Mouse (Mus musculus) CH12.LX (cell line): ENCODE data around the gene Bloc1s6. TPM values are rescaled to one million over a fixed set of nuclear protein-coding genes. Genes with fewer than 3 reads are reported as not detected.

Experiments used
- DNase-seq: peaks from one replicate; pipeline ENCODE4 v3.0.0-alpha.2; 2013; ENCODE audit errors: extremely low read depth
- H3K27ac ChIP-seq: 2 replicates; pipeline ENCODE4 v1.5.1; 2012; ENCODE audit warnings: low read depth, mild to moderate bottlenecking, control low read depth, moderate library complexity; ENCODE audit not compliant: insufficient read depth
- H3K27me3 ChIP-seq: replicated peaks from 2 replicates; pipeline ENCODE3; 2012; ENCODE audit warnings: inconsistent platforms
- H3K36me3 ChIP-seq, 2 experiments: replicated peaks in 1 of 2; 2 replicates each; pipeline versions ENCODE3 to v1.6.1; 2012; ENCODE audit warnings: inconsistent platforms in 1 of 2, low read length in 1 of 2, mild to moderate bottlenecking in 1 of 2, mixed read lengths in 1 of 2, moderate library complexity in 1 of 2; ENCODE audit not compliant: control insufficient read depth in 1 of 2, insufficient read depth in 1 of 2
- H3K4me1 ChIP-seq, 2 experiments: 2 replicates each; pipeline ENCODE4 v1.6.1; 2012; ENCODE audit warnings: inconsistent platforms in 1 of 2, moderate library complexity in 1 of 2; ENCODE audit not compliant: insufficient read depth in 2 of 2, control insufficient read depth in 1 of 2
- H3K4me2 ChIP-seq: 2 replicates; pipeline ENCODE4 v1.6.1; 2012; ENCODE audit warnings: low read depth, mild to moderate bottlenecking, control low read depth; ENCODE audit not compliant: poor library complexity, insufficient read depth, severe bottlenecking
- H3K4me3 ChIP-seq, 3 experiments: fragments of 150-350 bp in 1 of 3; sonication (generic) in 1 of 3; replicated peaks in 1 of 3; 2 replicates each; pipeline versions ENCODE3 to v1.5.1; 2011 to 2012; ENCODE audit warnings: low read depth in 2 of 3, low read length in 2 of 3, mild to moderate bottlenecking in 2 of 3, moderate library complexity in 2 of 3, control low read depth in 1 of 3, improper control_type of control experiment in 1 of 3, inconsistent platforms in 1 of 3, mixed read lengths in 1 of 3; ENCODE audit not compliant: poor library complexity in 1 of 3
- H3K79me2 ChIP-seq: replicated peaks from 2 replicates; pipeline ENCODE4 v1.6.1; 2012; ENCODE audit warnings: mild to moderate bottlenecking, moderate library complexity; ENCODE audit not compliant: control insufficient read depth, poor library complexity, insufficient read depth, severe bottlenecking; ENCODE audit errors: extremely low read depth
- H3K9ac ChIP-seq: 2 replicates; pipeline ENCODE4 v1.6.1; 2012; ENCODE audit warnings: low read depth, mild to moderate bottlenecking, control low read depth, moderate library complexity; ENCODE audit not compliant: insufficient read depth
- H3K9me3 ChIP-seq: replicated peaks from 2 replicates; pipeline ENCODE3; 2012; ENCODE audit warnings: low read length, inconsistent platforms, mixed read lengths
- BHLHE40 ChIP-seq: IDR thresholded peaks from 2 replicates; pipeline ENCODE4 v1.6.1; 2011; ENCODE audit warnings: mild to moderate bottlenecking, low read depth, low read length, improper control_type of control experiment
- CHD1 ChIP-seq: IDR thresholded peaks from 2 replicates; pipeline ENCODE4 v1.6.1; 2012; ENCODE audit warnings: low read depth, low read length, improper control_type of control experiment, inconsistent platforms
- CTCF ChIP-seq, 2 experiments: IDR thresholded peaks in 1 of 2; conservative IDR thresholded peaks in 1 of 2; 2 replicates each; pipeline ENCODE4 v1.5.1; 2011 to 2012; ENCODE audit warnings: low read depth in 2 of 2, low read length in 2 of 2, improper control_type of control experiment in 1 of 2, inconsistent platforms in 1 of 2, mild to moderate bottlenecking in 1 of 2, moderate library complexity in 1 of 2
- E2F4 ChIP-seq: IDR thresholded peaks from 2 replicates; pipeline ENCODE4 v1.6.1; 2011; ENCODE audit warnings: low read depth, low read length, improper control_type of control experiment; ENCODE audit not compliant: insufficient replicate concordance
- EP300 ChIP-seq: IDR thresholded peaks from 2 replicates; pipeline ENCODE4 v1.6.1; 2011; ENCODE audit warnings: low read length, improper control_type of control experiment
- GABPA ChIP-seq: IDR thresholded peaks from 2 replicates; pipeline ENCODE4 v1.6.1; 2012; ENCODE audit warnings: low read depth, low read length, improper control_type of control experiment, inconsistent platforms; ENCODE audit not compliant: insufficient replicate concordance
- HCFC1 ChIP-seq: IDR thresholded peaks from 2 replicates; pipeline ENCODE4 v1.6.1; 2012; ENCODE audit warnings: low read depth, mild to moderate bottlenecking, inconsistent platforms, low read length, improper control_type of control experiment
- IRF4 ChIP-seq: IDR thresholded peaks from 2 replicates; pipeline ENCODE4 v1.6.1; 2014; ENCODE audit warnings: low read depth, mild to moderate bottlenecking, inconsistent platforms, low read length, improper control_type of control experiment
- KAT2A ChIP-seq: IDR thresholded peaks from 2 replicates; pipeline ENCODE4 v1.6.1; 2012; ENCODE audit warnings: low read length, improper control_type of control experiment, inconsistent platforms; ENCODE audit not compliant: insufficient replicate concordance
- MAFK ChIP-seq: IDR thresholded peaks from 2 replicates; pipeline ENCODE4 v1.6.1; 2011; ENCODE audit warnings: low read length, improper control_type of control experiment; ENCODE audit not compliant: insufficient replicate concordance
- MAZ ChIP-seq: IDR thresholded peaks from 2 replicates; pipeline ENCODE4 v1.6.1; 2012; ENCODE audit warnings: low read depth, mild to moderate bottlenecking, inconsistent platforms, low read length, improper control_type of control experiment, moderate library complexity
- MXI1 ChIP-seq: IDR thresholded peaks from 2 replicates; pipeline ENCODE4 v1.6.1; 2011; ENCODE audit warnings: mild to moderate bottlenecking, low read depth, low read length, improper control_type of control experiment
- MYC ChIP-seq: IDR thresholded peaks from 2 replicates; pipeline ENCODE4 v1.6.1; 2011; ENCODE audit warnings: low read depth, mild to moderate bottlenecking, improper control_type of control experiment, low read length
- NELFE ChIP-seq: IDR thresholded peaks from 2 replicates; pipeline ENCODE4 v1.6.1; 2011; ENCODE audit warnings: low read depth, low read length, improper control_type of control experiment
- NRF1 ChIP-seq: IDR thresholded peaks from 2 replicates; pipeline ENCODE4 v1.6.1; 2014; ENCODE audit warnings: low read depth, mild to moderate bottlenecking, inconsistent platforms, low read length, improper control_type of control experiment, moderate library complexity
- PAX5 ChIP-seq: IDR thresholded peaks from 2 replicates; pipeline ENCODE4 v1.6.1; 2012; ENCODE audit warnings: low read length, inconsistent platforms, mixed read lengths
- POLR2A ChIP-seq: IDR thresholded peaks from 2 replicates; pipeline ENCODE4 v1.6.1; 2011; ENCODE audit warnings: low read depth, mild to moderate bottlenecking, improper control_type of control experiment, low read length
- RAD21 ChIP-seq: IDR thresholded peaks from 2 replicates; pipeline ENCODE4 v1.6.1; 2011; ENCODE audit warnings: low read depth, mild to moderate bottlenecking, low read length, improper control_type of control experiment, moderate library complexity
- SIN3A ChIP-seq: IDR thresholded peaks from 2 replicates; pipeline ENCODE4 v1.6.1; 2012; ENCODE audit warnings: low read length, improper control_type of control experiment, inconsistent platforms
- TBP ChIP-seq: conservative IDR thresholded peaks from 2 replicates; pipeline ENCODE4 v1.6.1; 2011; ENCODE audit warnings: low read depth, low read length, improper control_type of control experiment
- TCF12 ChIP-seq: IDR thresholded peaks from 2 replicates; pipeline ENCODE4 v1.6.1; 2014; ENCODE audit warnings: low read depth, mild to moderate bottlenecking, inconsistent platforms, low read length, improper control_type of control experiment
- USF1 ChIP-seq: IDR thresholded peaks from 2 replicates; pipeline ENCODE4 v1.6.1; 2014; ENCODE audit warnings: low read depth, mild to moderate bottlenecking, inconsistent platforms, low read length, improper control_type of control experiment
- ZMIZ1 ChIP-seq: IDR thresholded peaks from 2 replicates; pipeline ENCODE4 v1.6.1; 2012; ENCODE audit warnings: low read depth, mild to moderate bottlenecking, inconsistent platforms, low read length, improper control_type of control experiment
- ZNF384 ChIP-seq: IDR thresholded peaks from 2 replicates; pipeline ENCODE4 v1.6.1; 2012; ENCODE audit warnings: low read depth, low read length, improper control_type of control experiment, inconsistent platforms
- dilution Hi-C: fragments of 300-500 bp; cut with MboI; formaldehyde crosslinking; loops from 2 replicates; pipeline ENCODE4 v1.14.3; 2020; ENCODE audit warnings: low sequenced_read_pairs; ENCODE audit not compliant: extremely low pct_unique_long_range_greater_than_20kb, extremely low pct_ligation_motif_present
- in situ Hi-C: fragments of 300-500 bp; cut with MboI; formaldehyde crosslinking; loops from 3 replicates; pipeline ENCODE4 v1.14.3; 2019; ENCODE audit warnings: low sequenced_read_pairs, low pct_ligation_motif_present, low pct_unique_long_range_greater_than_20kb, mixed read lengths
- polyA plus RNA-seq: library from polyadenylated mRNA; unstranded; fragments of >175 nt; gene quantifications from 2 replicates; pipeline ENCODE4 v1.2.1, GENCODE M21; 2012; ENCODE audit warnings: low read depth; ENCODE audit not compliant: insufficient read length
- total RNA-seq, 2 experiments: library from RNA; depleted of rRNA; stranded (reverse); fragments of 300-350 nt in 1 of 2; fragments of >200 nt in 1 of 2; gene quantifications; 2 replicates each; pipeline ENCODE4 v1.2.3; 2012 to 2014

The Bloc1s6 gene
- total and polyA plus RNA-seq, 3 experiments: 25.5 to 60.3 (median 42.0) TPM

- Histone ChIP-seq H3K27ac (no peak overlapping the region), H3K27me3 (peaks cover 19% of the 10 kb centered on the region), H3K4me3 (peak overlapping the region; percentile 78 to 85 (median 79)), H3K4me1 (peaks cover 0 to 22% of the 10 kb centered on the region in 2 experiments; a peak in 1 of 4 replicates), H3K9ac (peak overlapping the region; percentile 78), H3K4me2 (peak overlapping the region; percentile 100; the same call in 1 of the 2 replicates), H3K36me3 (peaks cover 0 to 3% of the 10 kb centered on the region in 2 experiments), H3K79me2 (no peaks in the 10 kb centered on the region), H3K9me3 (no peaks in the 10 kb centered on the region)
- DNase-seq: peak; percentile 49
- dilution Hi-C loops: no loop called here
- no peak for TF ChIP-seq MAFK
- TF ChIP-seq KAT2A: no peak
- in situ Hi-C loops: no loop called here
Observed at GRCm38 (mm10) chr2:122701871-122702180, 36.5 kb upstream of the Bloc1s6 start.

GRCm38 (mm10) chr2:122702181-122703036, 35.9 kb upstream of the Bloc1s6 start, which contains the start of gene Slc30a4:
Gene Slc30a4 (minus strand): TSS chr2:122702663.
- Histone ChIP-seq H3K4me3 (peak within 1 kb of the TSS; percentile 78 to 85 (median 79)), H3K9ac (peak within 1 kb of the TSS; percentile 78), H3K79me2 (no peaks in the 10 kb centered on the region), H3K27me3 (peaks cover 19% of the 10 kb centered on the region), H3K27ac (no peak within 1 kb of the TSS), H3K4me2 (peak within 1 kb of the TSS; percentile 100), H3K36me3 (peaks cover 0 to 3% of the 10 kb centered on the region in 2 experiments), H3K4me1 (peaks cover 0 to 22% of the 10 kb centered on the region in 2 experiments; a peak in 1 of 4 replicates), H3K9me3 (no peaks in the 10 kb centered on the region)
- DNase-seq: peak; percentile 44
- in situ Hi-C loops: no loop called here
- TF ChIP-seq GABPA (no peak), HCFC1 (peak; percentile 54), BHLHE40 (peak; percentile 34; the same call in 1 of the 2 replicates), NRF1 (peak; percentile 81), MAZ (peak; percentile 72; the same call in 1 of the 2 replicates), SIN3A (peak; percentile 61; the same call in 1 of the 2 replicates), EP300 (no peak), POLR2A (peak; percentile 48; the same call in 1 of the 2 replicates), TCF12 (peak; percentile 9; the same call in 1 of the 2 replicates), RAD21 (no peak)
- dilution Hi-C loops: no loop called here

GRCm38 (mm10) chr2:122704572-122704971, 33.7 kb upstream of the Bloc1s6 start:
- H3K27ac ChIP-seq: no peak overlapping the region
- H3K79me2 ChIP-seq: no peaks in the 10 kb centered on the region
- no peak overlapping the region for H3K4me3 ChIP-seq
- H3K36me3 ChIP-seq: peaks cover 0 to under 1% of the 10 kb centered on the region in 2 experiments
- in situ Hi-C loops: no loop called here
- no peak for TF ChIP-seq MYC
- no peak for TF ChIP-seq MXI1
- no peak for TF ChIP-seq ZNF384
- no peak for TF ChIP-seq CHD1
- no peak for TF ChIP-seq MAZ
- no peak for TF ChIP-seq PAX5
- TF ChIP-seq NELFE: no peak
- no peak for TF ChIP-seq CTCF (conservative IDR thresholded peaks at IDR 0.05 in 1 of 2, IDR thresholded peaks at IDR 0.05 in 1 of 2; ENCODE audit: low read depth in 2 of 2, low read length in 2 of 2)
- no peak for TF ChIP-seq IRF4
- TF ChIP-seq E2F4: no peak
- TF ChIP-seq TBP: no peak
- no peak for TF ChIP-seq ZMIZ1
- no peak for TF ChIP-seq GABPA
- no peak for TF ChIP-seq MAFK
- no peak for TF ChIP-seq USF1
- TF ChIP-seq HCFC1: no peak
- no peaks in the 10 kb centered on the region for H3K9me3 ChIP-seq
- dilution Hi-C loops: no loop called here
- peaks cover 19% of the 10 kb centered on the region for H3K27me3 ChIP-seq
- DNase-seq: no peak
- no peak overlapping the region for H3K4me2 ChIP-seq
- peaks cover 0 to 19% of the 10 kb centered on the region in 2 experiments; a peak in 2 of 4 replicates for H3K4me1 ChIP-seq
- H3K9ac ChIP-seq: no peak overlapping the region
